Mouse (Mus musculus) layer of hippocampus, postnatal 25 days (tissue): ENCODE measurements around the gene Mef2b. TPM values are rescaled to one million over a fixed set of nuclear protein-coding genes. Genes with fewer than 3 reads are reported as not detected.

ENCODE experiments used
- DNase-seq, 2 experiments: peaks; one replicate each; pipeline ENCODE4 v3.0.0; 2022; ENCODE audit warnings: mixed read lengths in 2 of 2, low spot score in 1 of 2; ENCODE audit errors: extremely low spot score in 1 of 2
- total RNA-seq, 2 experiments: library from RNA; stranded (reverse); gene quantifications; 2 replicates each; pipeline ENCODE4 v1.2.3; 2021

Mef2b gene
- total RNA-seq, 2 experiments from 2014 or later, result not detected

DNA sequence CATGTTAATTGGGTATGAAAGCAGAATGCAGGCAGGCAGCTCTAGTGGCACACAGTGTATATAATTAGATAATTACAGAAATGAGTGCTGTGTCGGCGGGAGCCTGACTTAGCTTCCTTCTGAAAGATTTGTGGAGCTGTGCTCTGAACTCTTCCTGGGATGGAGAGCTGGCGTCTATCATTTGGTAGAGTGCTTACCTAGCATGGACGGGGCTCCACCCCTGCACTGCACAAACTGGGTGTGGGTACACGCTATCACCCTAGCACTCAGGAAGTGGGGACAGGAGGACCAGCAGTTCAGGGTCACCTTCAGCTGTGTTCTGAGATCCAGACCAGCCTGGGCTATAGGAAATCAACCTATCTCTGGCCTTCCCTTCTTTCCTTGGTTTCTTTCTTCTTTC, 33.8 kb downstream of the Mef2b start:
- DNase-seq, result no peak

DNA sequence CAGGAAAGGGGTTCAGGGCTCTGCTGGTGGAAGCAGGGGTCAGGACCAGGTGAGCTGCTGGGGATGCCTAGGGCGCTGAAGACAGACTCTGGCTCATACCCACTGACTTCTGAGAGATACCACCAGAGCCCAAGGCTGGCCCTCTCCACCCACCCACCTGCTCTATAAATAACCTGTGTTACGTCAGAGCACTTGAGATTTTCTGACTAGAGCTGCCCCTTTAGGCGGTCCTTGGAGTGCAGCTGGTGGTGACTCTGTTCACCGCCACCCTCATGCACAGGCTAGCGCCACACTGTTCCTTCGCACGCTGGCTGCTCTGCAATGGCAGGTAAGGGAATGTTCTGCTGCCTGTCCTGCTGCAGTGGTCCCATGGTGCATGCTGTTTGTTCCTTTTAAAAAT, 34.6 kb downstream of the Mef2b start:
- no peak for DNase-seq

DNA sequence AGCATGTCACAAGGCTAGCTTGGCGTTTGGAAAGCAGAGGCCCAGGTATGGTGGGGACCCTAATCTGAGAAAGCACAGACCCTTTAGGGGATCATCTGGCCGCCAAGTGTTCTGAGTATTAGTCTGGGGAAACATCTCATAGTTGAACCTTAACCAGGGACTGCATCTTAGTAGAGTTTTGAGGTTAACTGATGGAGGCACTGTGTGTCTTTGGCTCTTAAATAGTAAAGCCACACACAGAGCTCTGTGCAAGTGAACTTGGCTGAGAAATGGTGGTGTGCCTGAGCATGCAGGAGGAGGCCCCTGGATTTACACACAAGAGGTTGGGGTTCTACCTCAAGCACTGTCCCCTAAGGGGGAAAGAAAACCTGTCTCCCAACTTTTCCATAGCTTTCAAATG, 38.7 kb downstream of the Mef2b start:
- DNase-seq, result no peak

DNA sequence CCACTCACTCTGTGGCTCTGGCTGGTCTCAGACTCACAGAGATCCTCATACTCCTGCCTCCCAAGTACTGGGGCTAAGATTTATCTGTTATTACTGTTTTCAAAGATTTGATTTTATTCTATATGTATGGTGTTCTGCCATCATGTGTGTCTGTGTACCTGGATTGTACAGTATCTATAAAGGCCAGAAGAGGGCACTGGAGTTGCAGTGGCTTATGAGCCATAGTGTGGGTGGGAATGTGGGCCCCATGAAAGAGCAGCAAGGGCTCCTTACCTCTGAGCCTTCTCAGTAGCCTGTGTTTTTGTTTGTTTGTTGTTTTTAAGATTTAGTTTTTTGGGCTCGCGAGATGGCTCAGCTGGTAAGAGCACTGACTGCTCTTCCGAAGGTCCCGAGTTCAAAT, 39.6 kb downstream of the Mef2b start:
- no peak for DNase-seq

DNA sequence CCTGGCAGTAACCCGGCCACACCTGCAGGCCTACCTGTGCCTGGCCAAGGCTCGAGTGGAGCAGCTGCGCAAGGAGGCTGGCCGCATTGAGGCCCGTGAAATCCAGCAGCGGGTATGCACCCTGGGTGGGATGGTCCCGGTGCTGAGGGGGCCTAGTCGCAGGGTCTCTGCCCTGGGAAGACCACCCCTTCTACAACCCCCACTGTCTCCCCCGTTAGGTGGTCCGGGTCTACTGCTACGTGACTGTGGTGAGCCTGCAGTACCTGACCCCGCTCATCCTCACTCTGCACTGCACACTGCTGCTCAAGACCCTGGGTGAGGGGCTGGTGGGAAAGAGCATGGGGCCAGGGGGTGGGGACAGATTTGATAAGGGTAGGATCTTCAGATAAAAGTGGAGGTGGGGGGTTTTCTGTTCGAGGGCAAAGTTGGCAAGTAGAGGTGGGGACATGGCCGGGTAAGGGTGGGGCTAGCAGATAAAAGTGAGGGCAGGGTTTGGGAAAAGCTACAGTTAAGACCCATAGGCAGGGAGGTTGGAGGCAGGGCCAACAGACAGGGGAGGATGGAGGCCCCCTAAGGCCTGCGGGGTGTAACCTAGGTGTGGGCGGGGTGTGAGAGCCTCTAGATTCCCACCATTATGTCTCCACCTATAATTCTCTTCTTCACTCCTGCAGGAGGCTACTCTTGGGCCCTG, 41.8 kb downstream of the Mef2b start:
- no peak for DNase-seq

DNA sequence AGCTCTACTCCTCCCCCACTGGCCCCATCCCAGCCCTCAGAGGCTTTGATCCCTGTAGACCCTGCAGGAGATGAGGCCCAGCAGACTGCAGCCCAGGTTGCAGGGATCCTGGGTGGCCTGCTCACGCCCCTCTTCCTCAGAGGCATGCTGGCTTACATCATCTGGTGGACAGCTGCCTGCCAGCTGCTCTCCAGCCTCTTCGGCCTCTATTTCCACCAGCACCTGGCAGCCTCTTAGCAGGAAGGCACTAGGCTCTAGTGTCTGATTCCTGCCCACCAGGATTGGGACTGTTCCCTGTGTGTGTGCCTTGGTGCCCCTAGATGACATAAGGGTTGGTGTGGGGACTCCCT, 42.4 kb downstream of the Mef2b start:
- DNase-seq, result no peak

DNA sequence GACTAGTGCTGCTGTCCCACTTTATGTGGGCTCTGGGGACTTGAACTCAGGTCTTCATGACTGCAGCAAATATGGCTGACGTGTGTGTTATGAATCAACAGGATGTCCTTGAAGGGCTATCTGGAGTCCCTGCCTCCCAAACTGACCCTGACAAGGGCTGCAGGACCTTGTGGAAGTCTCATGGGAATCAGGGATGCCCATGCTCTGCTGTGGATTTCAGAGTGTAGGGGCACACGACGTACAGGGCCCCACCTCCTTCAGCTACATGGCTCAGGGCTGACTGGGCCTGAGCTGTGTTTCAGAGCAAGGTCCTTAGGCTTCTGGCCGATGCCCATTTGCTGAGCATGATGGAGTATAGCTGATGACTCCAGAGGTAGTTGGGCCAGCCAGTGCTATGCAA, 43.7 kb downstream of the Mef2b start:
- no peak for DNase-seq

DNA sequence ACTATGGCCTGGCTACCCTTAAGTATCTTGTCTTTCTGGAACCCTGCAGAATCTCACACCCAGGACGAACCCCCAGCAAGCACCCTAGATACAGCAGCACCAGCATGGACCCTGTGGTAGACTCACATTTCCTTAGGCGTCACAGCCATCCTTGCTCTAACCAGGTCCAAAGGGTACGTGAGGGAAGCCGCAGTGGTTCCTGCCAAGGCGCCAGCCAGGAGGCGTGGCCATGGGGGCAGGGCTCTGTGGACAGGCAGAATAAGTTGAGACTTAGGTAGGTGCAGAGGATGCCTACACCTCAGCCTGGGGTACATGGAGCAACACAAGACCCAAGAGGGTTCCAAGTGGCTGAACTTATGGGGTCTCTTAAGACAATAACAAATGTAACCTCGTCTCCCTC, 49.2 kb downstream of the Mef2b start:
- no peak for DNase-seq

DNA sequence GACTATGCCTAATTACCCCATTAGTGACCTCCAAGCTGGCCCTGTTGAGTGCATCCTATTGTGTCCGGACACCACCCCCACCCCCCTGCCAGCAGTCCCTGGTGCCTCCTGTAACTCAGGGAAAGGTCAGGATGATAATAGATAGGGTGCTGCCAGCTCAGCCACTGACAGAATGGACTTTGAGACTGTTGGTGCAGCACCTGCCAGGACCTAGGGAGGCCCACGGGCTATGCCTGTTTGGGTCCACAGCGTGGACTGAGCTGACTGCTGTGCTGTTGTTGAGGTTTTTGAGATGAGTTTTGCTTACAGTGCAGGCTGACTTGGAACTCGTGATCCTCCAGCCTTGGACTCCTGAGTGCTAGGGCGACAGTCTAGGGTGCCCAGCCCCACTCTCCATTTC, 53.7 kb downstream of the Mef2b start:
- no peak for DNase-seq

DNA sequence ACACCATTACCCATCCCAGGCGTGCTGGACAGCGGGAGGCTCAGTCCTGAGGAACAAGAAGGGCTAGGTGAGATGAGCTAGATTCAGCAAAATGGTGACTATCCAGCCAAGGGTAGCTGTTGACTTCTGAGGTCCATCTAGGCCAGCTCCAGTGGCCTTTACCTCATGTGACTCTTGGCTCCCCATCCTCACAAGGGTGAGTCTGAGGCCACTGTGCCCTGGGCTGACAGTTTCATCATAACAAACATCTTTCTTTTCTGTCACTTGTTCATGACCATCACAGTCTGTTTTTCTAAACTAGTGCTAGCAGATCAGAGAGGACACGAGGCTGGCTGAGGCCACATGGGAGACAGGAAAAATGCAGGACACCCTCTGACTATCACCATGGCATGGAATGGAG, 54.7 kb downstream of the Mef2b start:
- DNase-seq, result no peak

DNA sequence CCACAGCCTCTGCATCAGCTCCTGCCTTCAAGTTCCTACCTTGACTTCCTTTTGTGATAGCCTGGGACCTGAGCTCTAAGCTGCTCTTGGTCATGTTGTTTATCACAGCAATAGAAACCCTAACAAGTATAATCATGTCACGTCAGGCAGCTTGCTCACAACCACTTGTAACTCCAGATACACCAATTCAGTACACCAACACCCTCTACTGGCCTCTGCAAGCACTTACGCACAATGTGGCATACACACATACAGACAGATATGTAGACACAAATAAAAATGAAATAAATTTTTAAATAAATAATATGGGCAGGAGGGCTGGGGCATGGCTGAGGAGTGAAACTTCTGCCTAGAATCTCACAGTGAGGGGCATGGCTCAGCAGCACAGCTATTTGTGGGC, 56.3 kb downstream of the Mef2b start:
- no peak for DNase-seq

DNA sequence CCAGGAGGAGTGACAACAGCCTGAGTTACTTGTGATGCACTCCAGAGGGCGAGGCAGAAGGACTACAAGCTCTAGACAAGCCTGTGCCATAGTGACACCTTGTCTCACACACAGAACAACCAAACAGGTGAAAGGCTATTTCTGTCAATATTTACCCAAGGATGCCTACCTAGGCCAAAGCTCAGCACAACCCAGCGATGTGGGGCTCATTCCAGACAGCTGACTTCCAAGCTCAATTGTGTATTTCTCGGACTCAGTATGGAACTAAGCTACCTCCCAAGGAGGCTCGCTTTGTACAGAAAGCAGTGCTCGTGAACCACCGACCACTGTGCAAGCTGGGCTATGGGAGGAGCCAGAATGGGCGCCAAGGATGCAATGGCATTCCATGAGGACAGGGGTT, 58.1 kb downstream of the Mef2b start:
- no peak for DNase-seq

DNA sequence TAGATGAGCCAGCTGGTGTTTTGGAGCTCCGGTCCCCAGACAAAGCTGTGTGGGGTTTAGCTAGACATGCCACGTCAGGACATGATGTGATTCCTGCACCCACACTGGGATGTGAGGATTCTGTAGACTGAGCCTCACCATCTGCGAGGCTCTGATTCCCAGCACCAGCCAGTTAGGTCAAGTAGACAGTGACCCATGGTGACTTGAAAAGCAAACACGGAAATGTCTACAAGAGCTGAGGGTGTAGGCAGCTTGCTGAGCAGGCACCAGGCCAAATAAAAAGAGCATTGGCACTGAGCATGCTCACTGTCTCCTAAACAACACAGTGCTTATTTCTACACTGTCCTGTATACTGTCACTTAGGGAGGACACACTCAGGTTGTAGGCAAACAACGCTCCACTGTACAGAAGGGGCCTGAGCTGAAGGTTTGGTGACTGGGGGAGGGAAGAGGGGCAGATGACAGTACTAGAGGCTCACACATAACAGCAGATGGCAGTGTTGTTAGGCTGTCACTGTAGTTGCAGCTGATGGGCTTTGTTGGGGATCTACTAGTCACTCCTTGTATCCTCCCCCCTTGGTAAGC, 60.7 kb downstream of the Mef2b start:
- DNase-seq, result peak; percentile 22 to 31

DNA sequence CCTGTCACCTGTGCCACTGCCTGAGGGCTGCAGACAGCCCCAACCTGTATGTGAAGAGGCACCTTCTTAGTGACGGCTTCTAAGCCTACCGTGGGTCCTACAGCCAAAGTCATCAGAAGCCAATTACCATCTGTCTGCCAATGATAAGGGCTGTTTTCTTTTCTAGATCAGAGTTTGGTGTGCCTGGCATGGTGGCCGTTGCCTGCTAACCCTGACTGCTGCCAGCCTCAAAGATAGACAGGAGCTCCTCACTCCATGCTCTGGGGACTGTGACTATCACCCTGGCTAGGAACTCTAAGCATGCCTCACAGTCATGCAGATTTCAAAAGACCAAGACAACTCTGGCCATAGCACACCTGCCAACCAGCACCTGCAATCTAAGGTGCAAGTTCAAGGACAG, 61.9 kb downstream of the Mef2b start:
- no peak for DNase-seq

DNA sequence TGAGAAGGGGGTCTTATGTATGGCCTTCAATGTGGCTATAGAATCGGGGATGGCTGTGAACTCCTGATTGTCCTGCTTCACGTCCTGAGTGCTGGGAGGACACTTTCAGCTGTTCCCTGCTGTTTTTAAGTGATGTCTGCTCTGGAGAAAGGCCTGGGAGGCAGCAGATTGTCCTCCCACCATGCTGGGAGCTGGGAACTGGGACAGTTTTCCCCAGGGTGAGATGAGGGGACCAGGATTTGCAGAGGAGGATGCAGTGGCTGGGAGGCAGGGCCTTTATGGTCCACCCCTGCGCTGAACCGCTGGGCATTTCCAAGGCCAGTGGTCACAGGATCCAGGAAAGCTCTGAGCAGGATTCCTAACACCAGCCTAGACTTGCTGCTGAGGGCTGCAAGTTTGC, 63.6 kb downstream of the Mef2b start:
- DNase-seq, result no peak

DNA sequence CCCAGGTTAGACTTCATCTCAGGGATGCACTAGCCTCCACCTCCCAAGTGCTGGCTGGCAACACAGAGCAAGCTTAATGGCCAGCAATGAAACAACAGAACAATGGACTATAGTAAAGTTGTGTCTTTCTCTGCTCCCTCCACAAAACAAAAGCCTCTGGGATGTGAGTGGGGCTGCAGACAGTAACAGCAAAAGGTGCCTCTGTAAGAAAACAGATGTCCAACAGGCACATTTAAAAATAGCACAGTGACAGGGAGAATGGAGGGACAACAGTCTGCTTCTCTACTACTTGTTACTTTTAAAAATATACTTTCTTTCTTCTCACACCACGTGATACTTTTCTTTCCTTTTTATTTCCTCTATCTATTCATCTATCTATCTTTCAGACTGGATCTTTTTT, 65.2 kb downstream of the Mef2b start:
- no peak for DNase-seq

DNA sequence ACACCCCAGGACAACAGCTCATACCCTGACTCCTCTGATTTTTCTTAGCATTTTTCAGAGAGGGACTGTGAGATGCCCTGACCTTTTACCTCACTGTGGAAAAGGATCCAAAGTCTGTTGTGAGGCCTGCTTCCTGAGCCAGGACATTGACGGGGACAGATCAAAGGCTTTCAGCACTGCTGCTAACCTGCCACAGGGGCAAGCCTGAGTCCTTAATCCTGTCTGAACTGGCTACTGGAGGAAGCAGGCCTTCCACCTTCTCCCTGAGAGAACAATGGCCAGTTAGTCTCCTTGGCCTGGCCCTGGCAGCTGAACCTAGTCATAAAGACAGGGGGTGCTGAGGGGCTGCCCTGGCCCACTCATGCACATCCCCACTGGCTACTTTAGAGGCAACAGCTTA, 68.6 kb downstream of the Mef2b start:
- DNase-seq, result no peak

DNA sequence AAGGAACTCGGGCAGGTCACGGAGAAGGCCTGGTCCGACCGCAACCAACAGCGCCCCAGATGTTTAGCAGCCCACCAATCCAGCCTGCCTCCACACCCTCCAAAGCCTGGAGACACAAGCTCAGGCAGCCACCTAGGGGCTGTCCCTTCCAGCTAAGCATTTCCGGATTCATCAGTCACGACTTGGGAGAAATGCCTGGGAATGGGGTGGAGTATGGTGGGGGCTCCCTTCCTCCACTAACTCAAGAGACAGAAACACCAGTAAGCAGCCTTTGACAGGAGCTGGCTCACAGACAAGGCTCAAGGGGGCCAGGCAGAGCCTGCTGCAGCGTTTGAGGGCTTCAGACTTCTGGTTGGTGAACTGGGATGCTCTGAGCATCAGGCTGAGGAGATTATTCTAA, 71.0 kb downstream of the Mef2b start:
- no peak for DNase-seq

DNA sequence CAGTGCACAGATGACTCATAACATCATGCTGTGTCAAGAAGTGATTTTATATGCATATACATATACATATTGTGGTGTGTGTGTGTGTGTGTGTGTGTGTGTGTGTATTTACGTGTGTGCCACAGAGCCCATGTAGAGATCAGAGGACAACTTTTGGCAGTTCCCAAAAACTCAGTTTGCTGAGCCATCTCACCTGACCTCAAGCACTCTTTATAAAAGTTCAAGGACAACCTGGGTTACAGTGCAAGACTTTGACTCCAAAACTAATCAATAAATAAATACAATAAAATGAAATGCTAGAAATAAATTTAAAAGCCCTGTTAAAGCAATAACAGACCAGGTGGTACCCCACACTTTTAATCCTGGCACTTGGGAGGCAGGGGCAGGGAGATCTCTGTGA, 71.8 kb downstream of the Mef2b start:
- DNase-seq, result no peak

DNA sequence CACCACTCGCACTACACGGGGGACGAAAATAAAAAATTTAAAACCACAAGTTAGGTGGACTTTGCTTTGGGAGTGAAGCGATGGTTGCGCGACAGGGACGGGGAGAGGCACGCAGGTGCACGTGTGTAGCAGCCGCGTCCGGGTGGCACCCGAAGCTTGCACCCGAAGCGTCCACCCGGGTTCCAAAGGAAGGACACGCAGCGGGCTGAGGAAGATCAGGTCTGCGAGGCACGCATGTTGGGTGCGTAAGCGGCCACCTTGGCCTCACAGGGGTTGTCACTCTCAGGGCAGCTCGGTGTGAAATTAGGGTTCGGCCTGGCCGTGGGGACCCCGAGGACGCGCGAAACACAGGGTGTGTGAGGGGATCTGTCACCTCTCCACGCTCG, 72.2 kb downstream of the Mef2b start:
- peak in 1 of 2 experiments; percentile 42 for DNase-seq

DNA sequence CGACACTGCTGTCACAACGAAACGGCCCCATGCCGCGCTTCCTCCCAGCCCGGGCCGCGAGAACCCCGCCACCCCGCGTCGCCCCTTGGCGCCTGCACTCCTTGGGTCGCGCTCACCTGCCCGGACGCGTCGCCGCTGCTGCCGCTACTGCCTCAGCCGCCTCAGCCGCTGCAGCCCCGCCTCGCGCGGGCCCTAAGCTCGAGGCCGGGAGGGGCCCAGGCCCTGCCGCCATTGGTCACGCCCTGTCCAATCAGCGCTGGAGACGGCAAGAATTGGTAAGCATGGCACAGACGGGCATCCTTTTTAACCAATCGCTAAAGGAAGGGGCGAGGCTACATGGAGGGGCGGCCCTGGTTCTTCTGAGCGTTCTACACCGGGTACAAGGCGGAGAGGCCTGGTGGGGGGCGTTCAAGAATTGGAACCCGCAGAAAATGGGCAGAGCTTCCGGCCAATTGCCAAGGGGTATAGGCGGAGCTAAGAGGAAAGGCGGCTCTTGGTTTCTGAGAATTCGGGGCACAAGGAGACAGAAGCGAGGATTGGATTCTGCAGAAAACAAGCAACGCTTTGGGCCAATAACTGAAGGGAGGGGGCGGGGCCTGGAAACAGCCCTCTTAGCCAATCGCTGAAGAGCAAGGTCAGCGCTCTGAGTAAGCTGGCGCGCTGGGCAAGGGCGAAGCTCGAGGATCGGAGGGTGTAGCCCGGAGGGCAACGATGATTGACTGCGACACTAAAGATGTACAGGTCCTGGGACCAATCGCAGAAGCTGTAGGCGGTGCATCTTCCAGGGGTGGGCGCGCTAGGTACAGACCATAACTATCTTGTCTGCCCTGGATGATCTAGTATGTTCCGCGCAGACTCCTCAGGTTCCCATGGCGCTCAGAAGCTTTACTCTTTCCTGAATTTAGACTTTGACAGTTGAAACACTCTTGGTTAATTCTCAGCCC, 72.9 kb downstream of the Mef2b start, which contains the start of gene Slc25a42:
Slc25a42 (minus strand) TSS at position 194 of the 944 bp plus-strand sequence.
- peak; percentile 86 to 90 for DNase-seq

DNA sequence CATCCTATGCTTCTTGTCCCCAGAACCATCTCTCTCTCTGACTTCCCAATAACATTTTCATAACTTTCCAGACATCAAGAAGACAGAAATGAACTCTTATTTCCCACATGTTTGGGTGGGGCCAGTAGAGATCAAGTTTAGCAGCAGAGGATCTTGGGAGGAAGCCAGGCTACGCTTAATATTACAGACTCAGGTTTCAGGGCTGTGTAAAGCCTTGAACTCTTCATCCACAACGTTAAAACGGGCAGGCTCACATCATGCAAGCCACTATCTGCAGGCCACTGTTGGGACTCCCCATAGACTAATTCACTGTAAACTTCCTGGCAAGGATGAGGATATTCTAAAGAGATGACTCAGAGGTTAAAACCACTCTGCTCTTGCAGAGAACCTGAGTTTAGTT, 74.9 kb downstream of the Mef2b start:
- DNase-seq, result no peak
